Mouse (Mus musculus) C2C12 (cell line): ENCODE measurements at regions not wholly inside any gene's neighbourhood (a gene's known extent, or its start where the extent isn't known, plus 50 kb on each side); places are given as distances from the start of the nearest gene placed in this dataset.

Source experiments
- CTCF ChIP-seq: IDR thresholded peaks from one replicate; pipeline ENCODE4 v1.5.1; 2011; ENCODE audit not compliant: control insufficient read depth, insufficient read depth, insufficient read length
- MAX ChIP-seq: IDR thresholded peaks from one replicate; pipeline ENCODE4 v1.6.1; 2011; ENCODE audit warnings: mild to moderate bottlenecking, control low read depth

DNA sequence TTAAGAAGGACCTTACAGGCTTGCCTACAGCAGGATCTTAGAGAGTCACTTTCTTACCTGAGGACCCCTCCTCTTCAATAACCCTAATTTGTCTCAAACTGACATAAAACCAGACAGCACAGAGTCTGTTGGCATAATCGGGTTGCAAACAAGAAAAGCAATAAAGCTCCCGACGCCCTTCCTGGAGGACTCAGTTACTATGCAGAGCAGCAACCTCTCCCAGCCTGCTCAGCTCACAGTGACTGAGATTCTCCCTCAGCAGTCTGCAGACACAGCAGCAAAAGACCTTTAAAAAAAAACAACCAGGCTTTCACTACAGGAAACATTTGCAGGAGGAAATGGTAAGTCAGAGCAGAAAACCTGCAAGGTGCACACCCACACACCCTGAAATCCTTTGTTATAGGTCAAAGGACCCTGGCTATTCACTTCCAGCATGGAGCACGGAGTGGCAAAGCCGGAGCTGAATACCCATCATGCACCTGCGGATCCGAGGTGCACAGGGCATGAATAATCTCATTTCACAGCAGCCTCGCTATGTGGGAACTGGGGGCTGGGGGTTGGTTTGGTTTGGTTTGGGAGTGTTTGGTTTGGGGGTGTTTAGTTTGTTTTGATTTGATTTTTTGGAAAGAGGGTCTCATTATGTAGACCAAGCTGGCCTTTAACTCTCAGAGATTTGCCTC is 97.6 kb downstream of the Tbx19 start:
- TF ChIP-seq MAX (no peak), CTCF (no peak)
